Mouse (Mus musculus) heart, embryonic 12.5 days (tissue): ENCODE results near the gene Trafd1. TPM values are rescaled to one million over a fixed set of nuclear protein-coding genes. Genes with fewer than 3 reads are reported as not detected.
"Not testable (repeated sequence)": the region's sequence is repeated elsewhere in the genome, so short reads cannot be mapped to it uniquely, and the experiment has no call there.

Experiments used
- ATAC-seq: fragments of 200-750 bp; cut with Nextera tagmentation; 2 replicates; pipeline ENCODE4 v1.8.0; 2017; ENCODE audit warnings: moderate TSS enrichment, moderate library complexity; ENCODE audit not compliant: insufficient number of reproducible peaks, low FRiP score
- H3K27ac ChIP-seq: fragments of 300-500 bp; sonication (generic); 2 replicates; pipeline ENCODE4 v1.5.1; 2016; ENCODE audit warnings: mild to moderate bottlenecking, moderate library complexity; ENCODE audit not compliant: poor library complexity, severe bottlenecking
- H3K27me3 ChIP-seq: fragments of 300-500 bp; sonication (generic); replicated peaks from 2 replicates; pipeline ENCODE4 v1.6.1; 2016; ENCODE audit warnings: mild to moderate bottlenecking, moderate library complexity
- H3K36me3 ChIP-seq: fragments of 300-500 bp; sonication (generic); 2 replicates; pipeline ENCODE4 v1.6.1; 2016; ENCODE audit warnings: mild to moderate bottlenecking, moderate library complexity
- H3K4me1 ChIP-seq: fragments of 300-500 bp; sonication (generic); replicated peaks from 2 replicates; pipeline ENCODE4 v1.6.1; 2016; ENCODE audit warnings: mild to moderate bottlenecking
- H3K4me2 ChIP-seq: fragments of 300-500 bp; sonication (generic); 2 replicates; pipeline ENCODE4 v1.6.1; 2016; ENCODE audit warnings: mild to moderate bottlenecking, moderate library complexity
- H3K4me3 ChIP-seq: fragments of 300-500 bp; sonication (generic); 2 replicates; pipeline ENCODE4 v1.5.1; 2016; ENCODE audit warnings: mild to moderate bottlenecking
- H3K9ac ChIP-seq: fragments of 300-500 bp; sonication (generic); 2 replicates; pipeline ENCODE4 v1.6.1; 2016; ENCODE audit warnings: mild to moderate bottlenecking, moderate library complexity
- H3K9me3 ChIP-seq: fragments of 300-500 bp; sonication (generic); replicated peaks from 2 replicates; pipeline ENCODE4 v1.6.1; 2016; ENCODE audit warnings: mild to moderate bottlenecking, moderate library complexity
- WGBS: fragments of 180-500 bp; shearing (Covaris S2); methylation state at CpG from one replicate; pipeline ENCODE4 v1.1.7; 2016; 5-methylcytosine and 5-hydroxymethylcytosine counted together
- polyA plus RNA-seq: library from polyadenylated mRNA; unstranded; fragments of >200 nt; fragmentation: Nextera tagmentation; extraction: Ambion mirVana; gene quantifications from 2 replicates; pipeline ENCODE4 v1.2.1, GENCODE M21; 2016

Gene Trafd1
- polyA plus RNA-seq, 1 experiment from 2014 or later: 82.6 TPM

DNA sequence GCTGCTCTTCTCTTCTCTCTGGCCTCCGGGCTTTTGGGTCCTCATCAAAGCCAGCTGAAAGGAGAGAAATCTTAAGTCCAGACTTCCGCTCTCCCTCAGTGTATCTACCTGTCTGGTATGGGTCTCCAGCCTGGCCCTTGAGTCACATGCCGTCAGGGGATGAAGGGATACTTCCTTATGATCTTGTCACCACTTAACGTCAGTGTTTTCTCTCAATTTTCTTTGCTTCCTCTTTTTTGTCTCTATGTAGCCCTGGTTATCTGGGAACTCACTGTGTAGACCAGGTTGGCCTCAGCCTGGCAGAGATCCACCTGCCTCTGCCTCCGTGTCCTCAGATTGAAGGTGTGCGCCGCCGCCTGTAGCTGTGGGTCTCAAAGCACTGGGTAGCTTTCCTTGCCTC lies 41.4 kb downstream of the Trafd1 start:
- no peaks in the 10 kb centered on the region for H3K9me3 ChIP-seq
- no peak overlapping the region for H3K4me3 ChIP-seq
- no peak overlapping the region for H3K27ac ChIP-seq
- H3K4me2 ChIP-seq: no peak overlapping the region
- no peaks in the 10 kb centered on the region for H3K27me3 ChIP-seq
- no peaks in the 10 kb centered on the region for H3K4me1 ChIP-seq
- H3K36me3 ChIP-seq: peaks cover 87% of the 10 kb centered on the region
- no peak for ATAC-seq
- WGBS: 92% methylated on average over 8 of the region's 8 CpGs
- no peak overlapping the region for H3K9ac ChIP-seq

DNA sequence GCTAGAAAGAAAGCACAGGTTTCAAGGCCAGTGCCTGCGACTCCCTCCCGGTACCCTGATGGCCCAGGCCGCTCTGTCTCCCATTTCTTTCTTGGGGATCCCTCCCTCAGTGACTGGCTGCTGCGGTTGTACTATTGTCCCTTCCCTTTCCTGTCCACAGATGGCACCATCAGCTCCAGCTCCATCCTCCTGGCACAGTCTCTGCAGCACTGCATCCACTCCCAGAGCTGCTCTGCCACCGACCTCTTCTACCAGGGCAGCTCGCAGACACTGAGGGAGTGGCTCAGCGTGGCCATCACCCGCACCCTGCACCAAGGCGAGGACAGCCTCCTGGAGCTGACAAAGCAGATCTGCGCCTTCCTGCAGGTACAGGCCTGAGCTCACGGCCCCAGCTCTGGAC lies 42.9 kb downstream of the Trafd1 start:
- ATAC-seq: no peak
- Histone ChIP-seq H3K27me3 (no peaks in the 10 kb centered on the region), H3K4me2 (no peak overlapping the region), H3K36me3 (peaks cover 89% of the 10 kb centered on the region), H3K4me1 (no peaks in the 10 kb centered on the region), H3K4me3 (no peak overlapping the region), H3K27ac (no peak overlapping the region), H3K9me3 (no peaks in the 10 kb centered on the region), H3K9ac (no peak overlapping the region)
- WGBS: 90% methylated on average over 11 of the region's 11 CpGs

- H3K9me3 ChIP-seq: no peaks in the 10 kb centered on the region
- H3K4me3 ChIP-seq: no peak overlapping the region
- 54% methylated on average over 7 of the region's 7 CpGs for WGBS
- H3K4me2 ChIP-seq: no peak overlapping the region
- H3K27ac ChIP-seq: no peak overlapping the region
- no peak for ATAC-seq
- no peaks in the 10 kb centered on the region for H3K4me1 ChIP-seq
- H3K27me3 ChIP-seq: no peaks in the 10 kb centered on the region
- H3K36me3 ChIP-seq: peaks cover 95% of the 10 kb centered on the region
- no peak overlapping the region for H3K9ac ChIP-seq
Measured at GRCm38 (mm10) chr5:121340965-121341473, 44.4 kb downstream of the Trafd1 start.

DNA sequence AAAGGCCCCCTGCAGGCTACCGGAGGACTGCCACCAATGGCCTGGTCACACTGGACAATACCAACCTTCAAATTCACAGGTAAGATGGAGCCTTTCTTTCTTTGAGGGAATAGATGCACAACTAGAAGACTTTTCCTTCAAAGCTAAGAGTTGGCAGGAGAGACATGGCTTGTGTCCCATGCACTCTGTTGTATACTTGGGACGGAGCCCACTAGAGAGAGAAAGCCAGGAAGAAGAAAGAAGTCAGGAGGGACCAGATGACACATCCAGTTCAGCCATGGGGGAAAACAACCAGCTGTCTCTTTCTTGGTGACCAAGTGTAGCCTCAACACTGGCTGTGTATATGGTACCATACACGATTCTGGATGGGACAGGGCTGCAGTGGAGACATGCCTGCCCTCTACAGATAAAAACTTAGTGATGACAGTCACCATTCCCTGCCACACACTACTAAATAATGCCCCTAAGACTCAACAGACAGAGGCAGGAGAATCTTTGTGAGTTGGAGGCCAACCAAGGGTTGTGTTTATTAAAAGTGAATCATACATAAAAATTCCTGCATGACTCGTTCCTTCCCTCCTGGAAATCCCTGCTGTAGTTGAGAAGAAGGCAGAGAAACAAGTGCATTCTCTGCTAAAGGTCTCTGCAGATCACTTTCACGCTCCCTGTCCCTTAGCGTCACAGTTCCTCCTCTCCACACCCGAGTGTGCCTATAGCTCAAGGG lies 45.8 kb downstream of the Trafd1 start:
- H3K27me3 ChIP-seq: no peaks in the 10 kb centered on the region
- ATAC-seq: no peak

DNA sequence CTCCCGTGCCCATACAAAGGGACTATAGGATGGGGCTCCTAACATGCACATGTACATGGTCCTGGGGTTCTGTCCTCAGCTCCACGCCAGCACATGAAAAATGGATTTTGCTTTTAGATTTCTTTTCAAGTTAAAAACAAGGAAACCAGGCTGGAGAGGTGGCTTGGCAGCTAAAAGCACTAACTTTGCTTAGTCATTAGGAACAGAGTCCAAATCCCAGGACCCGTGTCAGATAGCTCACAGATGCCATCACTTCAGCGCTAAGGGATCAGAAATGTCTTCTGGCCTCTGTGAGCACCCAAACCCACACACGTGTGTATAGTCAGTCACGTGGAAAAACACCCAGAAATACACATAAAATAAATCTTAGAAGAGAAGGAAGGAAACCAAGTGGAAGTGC lies 48.7 kb downstream of the Trafd1 start:
- Histone ChIP-seq H3K36me3 (peaks cover 93% of the 10 kb centered on the region), H3K4me1 (no peaks in the 10 kb centered on the region), H3K4me2 (no peak overlapping the region), H3K27ac (no peak overlapping the region), H3K27me3 (no peaks in the 10 kb centered on the region), H3K4me3 (no peak overlapping the region), H3K9ac (no peak overlapping the region), H3K9me3 (no peaks in the 10 kb centered on the region)
- ATAC-seq: no peak
- WGBS: 90% methylated on average over 6 of the region's 6 CpGs

More for the DNA sequence above, 45.8 kb downstream of the Trafd1 start:
- peaks cover 95% of the 10 kb centered on the region for H3K36me3 ChIP-seq
- H3K27ac ChIP-seq: no peak overlapping the region
- WGBS: 89% methylated on average over 7 of the region's 7 CpGs
- H3K4me1 ChIP-seq: no peaks in the 10 kb centered on the region
- no peak overlapping the region for H3K4me2 ChIP-seq
- H3K4me3 ChIP-seq: no peak overlapping the region
- no peak overlapping the region for H3K9ac ChIP-seq
- no peaks in the 10 kb centered on the region for H3K9me3 ChIP-seq

DNA sequence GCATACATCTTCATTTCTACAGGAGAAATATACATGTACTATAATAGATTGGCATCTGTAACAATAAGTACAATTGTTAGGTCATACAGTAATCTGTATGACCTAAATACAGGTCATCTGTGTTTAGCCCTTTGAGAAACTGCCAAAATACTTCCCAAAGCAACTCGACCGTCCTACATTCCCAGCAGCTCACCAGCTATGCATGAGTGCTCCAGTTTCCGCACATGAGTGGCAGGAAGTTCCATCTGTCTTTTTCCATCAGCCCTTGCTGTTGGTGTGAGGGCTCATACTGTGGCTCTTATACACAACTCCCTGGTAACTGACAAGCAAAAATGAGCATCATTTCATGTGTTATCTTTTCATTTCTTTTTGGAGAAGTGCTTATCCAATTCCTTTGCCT lies 49.4 kb downstream of the Trafd1 start:
- H3K27me3 ChIP-seq: no peaks in the 10 kb centered on the region
- no peak for ATAC-seq
- no peak overlapping the region for H3K4me3 ChIP-seq
- no peaks in the 10 kb centered on the region for H3K9me3 ChIP-seq
- H3K36me3 ChIP-seq: peaks cover 94% of the 10 kb centered on the region
- no peak overlapping the region for H3K9ac ChIP-seq
- no peak overlapping the region for H3K27ac ChIP-seq
- WGBS: 69% methylated on average over 3 of the region's 3 CpGs
- no peak overlapping the region for H3K4me2 ChIP-seq
- no peaks in the 10 kb centered on the region for H3K4me1 ChIP-seq

- Histone ChIP-seq H3K4me3 (no peak overlapping the region), H3K4me2 (no peak overlapping the region), H3K4me1 (no peaks in the 10 kb centered on the region), H3K27ac (no peak overlapping the region), H3K9ac (no peak overlapping the region), H3K27me3 (no peaks in the 10 kb centered on the region), H3K9me3 (no peaks in the 10 kb centered on the region), H3K36me3 (peaks cover 94% of the 10 kb centered on the region)
- ATAC-seq: no peak
- WGBS: 87% methylated on average over 4 of the region's 4 CpGs
Measured at GRCm38 (mm10) chr5:121335426-121335825, 50.0 kb downstream of the Trafd1 start.

DNA sequence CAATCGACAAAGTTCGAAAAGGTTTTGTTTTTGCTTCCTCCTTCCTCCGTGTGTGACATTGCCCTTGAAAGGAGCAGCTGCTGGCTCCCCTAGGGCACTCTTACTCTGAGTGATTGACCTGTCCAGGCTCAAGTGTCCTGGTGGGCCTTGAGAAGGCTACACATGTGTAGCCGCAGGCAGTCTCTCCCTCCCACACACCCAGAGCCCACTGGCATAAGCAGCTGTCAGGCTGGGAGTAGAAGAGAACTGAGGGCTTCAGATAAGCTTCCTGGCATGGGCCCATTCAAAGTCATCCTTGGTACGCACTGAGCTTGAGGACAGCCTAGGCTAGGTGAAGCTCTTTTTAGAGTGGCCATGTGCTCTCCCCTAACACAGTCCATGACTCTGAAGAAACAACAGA lies 51.0 kb downstream of the Trafd1 start:
- 86% methylated on average over 5 of the region's 5 CpGs for WGBS
- no peak overlapping the region for H3K4me2 ChIP-seq
- H3K4me3 ChIP-seq: no peak overlapping the region
- H3K9ac ChIP-seq: no peak overlapping the region
- no peaks in the 10 kb centered on the region for H3K9me3 ChIP-seq
- H3K36me3 ChIP-seq: peaks cover 90% of the 10 kb centered on the region
- no peak overlapping the region for H3K27ac ChIP-seq
- no peak for ATAC-seq
- no peaks in the 10 kb centered on the region for H3K27me3 ChIP-seq
- no peaks in the 10 kb centered on the region for H3K4me1 ChIP-seq

DNA sequence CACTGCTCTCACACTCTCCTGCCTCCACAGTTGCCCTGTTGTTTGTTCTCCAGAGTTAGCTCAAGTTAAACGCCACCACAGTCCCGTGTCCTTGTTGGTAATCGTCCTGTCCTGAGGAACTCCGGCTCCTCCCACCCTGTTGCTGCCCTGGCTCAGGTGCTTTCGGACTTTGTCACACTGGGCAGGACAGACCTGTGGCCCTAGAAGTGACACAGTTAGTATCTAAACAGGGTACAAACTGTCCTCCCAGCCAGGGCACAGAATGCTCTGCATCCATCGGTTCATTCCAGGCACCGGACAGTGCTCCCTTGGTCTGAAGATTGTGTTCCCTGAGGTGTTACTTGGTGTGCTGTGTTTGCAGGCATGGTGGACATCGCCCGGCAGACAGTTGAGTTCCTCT lies 51.5 kb downstream of the Trafd1 start:
- H3K4me1 ChIP-seq: 0 out of 2 replicates have a peak, but pooled peaks cover 2% of the 10 kb centered on the region
- H3K36me3 ChIP-seq: peaks cover 91% of the 10 kb centered on the region
- H3K4me2 ChIP-seq: no peak overlapping the region
- no peak overlapping the region for H3K27ac ChIP-seq
- no peak overlapping the region for H3K9ac ChIP-seq
- WGBS: 93% methylated on average over 9 of the region's 9 CpGs
- no peaks in the 10 kb centered on the region for H3K27me3 ChIP-seq
- H3K4me3 ChIP-seq: no peak overlapping the region
- no peaks in the 10 kb centered on the region for H3K9me3 ChIP-seq
- ATAC-seq: no peak

DNA sequence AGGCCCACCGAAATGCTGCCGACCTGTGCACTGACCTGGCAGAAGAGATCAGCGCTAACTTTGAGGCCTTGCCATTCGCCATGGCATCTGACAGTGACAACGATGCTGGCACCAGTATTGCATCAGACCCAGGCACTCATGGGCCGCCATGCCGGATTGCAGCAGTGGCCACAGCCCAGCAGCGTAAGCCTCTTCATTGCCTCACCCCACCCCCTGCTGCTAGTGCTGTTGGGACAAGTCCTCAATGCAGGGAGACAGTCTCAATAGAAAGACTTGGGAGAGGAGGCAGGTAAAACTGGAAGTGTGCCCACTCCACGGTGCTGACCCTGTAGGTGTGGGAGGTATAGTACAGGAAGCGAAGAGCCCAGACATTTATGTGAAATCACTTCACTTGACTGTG lies 53.7 kb downstream of the Trafd1 start:
- Histone ChIP-seq H3K36me3 (peaks cover 88% of the 10 kb centered on the region), H3K9me3 (no peaks in the 10 kb centered on the region), H3K27ac (no peak overlapping the region), H3K4me1 (0 out of 2 replicates have a peak, but pooled peaks cover 6% of the 10 kb centered on the region), H3K4me2 (no peak overlapping the region), H3K4me3 (no peak overlapping the region), H3K27me3 (no peaks in the 10 kb centered on the region), H3K9ac (no peak overlapping the region)
- 95% methylated on average over 10 of the region's 10 CpGs for WGBS
- no peak for ATAC-seq

GRCm38 (mm10) chr5:121330154-121330816 lies 55.1 kb downstream of the Trafd1 start:
- not testable (repeated sequence) for H3K27me3 ChIP-seq, H3K9ac ChIP-seq, H3K4me1 ChIP-seq, H3K9me3 ChIP-seq
- WGBS: 73% methylated on average over 9 of the region's 19 CpGs
- ATAC-seq: peak; percentile 47; the same call in 1 of the 2 replicates
- H3K36me3 ChIP-seq: peaks cover 89% of the 10 kb centered on the region
- peak overlapping the region; percentile 36 for H3K4me3 ChIP-seq
- H3K4me2 ChIP-seq: peak overlapping the region; percentile 56
- H3K27ac ChIP-seq: peak overlapping the region; percentile 11; the same call in 1 of the 2 replicates
